Mouse (Mus musculus) forebrain, embryonic 16.5 days (tissue): ENCODE measurements around the gene Cbfa2t2. TPM values are rescaled to one million over a fixed set of nuclear protein-coding genes. Genes with fewer than 3 reads are reported as not detected.

Source experiments
- ATAC-seq: fragments of 200-750 bp; cut with Nextera tagmentation; 2 replicates; pipeline ENCODE4 v1.8.0; 2017; ENCODE audit warnings: mild to moderate bottlenecking, moderate library complexity
- H3K27ac ChIP-seq: fragments of 300-500 bp; sonication (generic); 2 replicates; pipeline ENCODE4 v1.5.1; 2014; ENCODE audit warnings: low read length, control low read depth
- H3K27me3 ChIP-seq: fragments of 300-500 bp; sonication (generic); replicated peaks from 2 replicates; pipeline ENCODE4 v1.6.1; 2014; ENCODE audit warnings: low read length; ENCODE audit not compliant: control insufficient read depth, insufficient read depth
- H3K36me3 ChIP-seq: fragments of 300-500 bp; sonication (generic); 2 replicates; pipeline ENCODE4 v1.6.1; 2014; ENCODE audit not compliant: control insufficient read depth, insufficient read depth
- H3K4me1 ChIP-seq: fragments of 300-500 bp; sonication (generic); replicated peaks from 2 replicates; pipeline ENCODE4 v1.6.1; 2014; ENCODE audit warnings: low read length; ENCODE audit not compliant: control insufficient read depth, insufficient read depth
- H3K4me2 ChIP-seq: fragments of 300-500 bp; sonication (generic); 2 replicates; pipeline ENCODE4 v1.6.1; 2014; ENCODE audit warnings: mild to moderate bottlenecking, low read length, control low read depth
- H3K4me3 ChIP-seq: fragments of 300-500 bp; sonication (generic); replicated peaks from 2 replicates; pipeline ENCODE4 v1.5.1; 2014; ENCODE audit warnings: mild to moderate bottlenecking, low read length, control low read depth
- H3K9ac ChIP-seq: fragments of 300-500 bp; sonication (generic); replicated peaks from 2 replicates; pipeline ENCODE4 v1.6.1; 2014; ENCODE audit warnings: low read depth, low read length, control low read depth
- H3K9me3 ChIP-seq: fragments of 300-500 bp; sonication (generic); 2 replicates; pipeline ENCODE4 v1.6.1; 2016; ENCODE audit warnings: low read length; ENCODE audit not compliant: control insufficient read depth
- whole genome bisulfite sequencing: fragments of 180-500 bp; shearing (Covaris S2); extraction: QIAGEN DNeasy Blood & Tissue Kit; methylation state at CpG from one replicate; pipeline ENCODE4 v1.1.7; 2014; 5-methylcytosine and 5-hydroxymethylcytosine counted together
- polyA plus RNA-seq: library from polyadenylated mRNA; unstranded; fragments of >200 nt; fragmentation: Nextera tagmentation; extraction: Ambion mirVana; gene quantifications from 2 replicates; pipeline ENCODE4 v1.2.1, GENCODE M21; 2015

Cbfa2t2 gene
- polyA plus RNA-seq, result 73.3 and 83.6 TPM in 2 replicates

DNA sequence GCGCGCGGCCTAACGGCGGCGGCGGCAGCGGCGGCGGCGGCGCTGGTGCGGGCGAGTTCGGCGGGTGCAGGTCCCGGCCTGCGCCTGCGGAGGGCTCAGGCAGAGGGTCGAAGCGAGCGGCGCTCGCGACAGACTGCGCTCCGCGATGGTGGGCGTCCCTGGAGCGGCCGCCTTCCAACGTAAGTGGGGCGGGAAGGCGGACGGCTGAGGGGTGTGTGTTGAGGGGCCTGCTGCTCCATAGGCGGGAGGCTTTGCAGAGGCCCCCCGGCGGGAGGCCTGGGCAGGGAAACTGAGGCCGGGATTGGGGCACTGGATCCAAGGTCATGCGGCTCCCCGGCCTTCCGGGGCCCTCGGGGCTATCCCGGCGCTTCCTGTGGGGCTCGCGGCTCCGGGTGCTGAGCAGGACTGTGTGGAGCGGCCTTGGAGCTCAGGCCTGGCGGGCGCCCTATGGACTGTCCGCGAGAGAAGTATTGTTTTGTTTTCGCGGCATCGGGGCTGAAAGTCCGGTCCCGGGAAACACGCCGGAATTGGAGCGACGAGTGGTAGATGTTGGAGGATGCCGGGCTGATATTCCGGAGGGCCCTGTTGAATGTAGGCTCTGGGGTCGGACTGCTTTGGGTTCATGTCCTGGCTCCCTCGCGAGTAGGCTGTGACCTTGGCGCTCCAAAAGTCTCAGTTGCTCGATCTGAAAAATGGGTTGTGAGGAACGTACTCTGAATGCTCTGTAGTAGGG, at the start of gene Cbfa2t2:
Gene Cbfa2t2 (plus strand): TSS at position 24 of the 733 bp plus-strand sequence.
- Histone ChIP-seq H3K9ac (peak within 1 kb of the TSS; percentile 98), H3K27me3 (no peaks in the 10 kb centered on the region), H3K36me3 (no peaks in the 10 kb centered on the region), H3K4me1 (peaks cover 34% of the 10 kb centered on the region), H3K9me3 (no peaks in the 10 kb centered on the region), H3K4me3 (peak within 1 kb of the TSS; percentile 99), H3K27ac (peak within 1 kb of the TSS; percentile 94), H3K4me2 (peak within 1 kb of the TSS; percentile 67)
- under 1% methylated on average over 54 of the region's 70 CpGs for WGBS
- ATAC-seq, result peak; percentile 87

GRCm38 (mm10) chr2:154390180-154390964, 45.9 kb upstream of the Cbfa2t2 start:
- no peak for ATAC-seq
- H3K27ac ChIP-seq, result no peak overlapping the region
- no peaks in the 10 kb centered on the region for H3K27me3 ChIP-seq
- WGBS, result 85% methylated on average over 11 of the region's 11 CpGs
- H3K9ac ChIP-seq, result no peak overlapping the region
- no peaks in the 10 kb centered on the region for H3K4me1 ChIP-seq
- H3K4me2 ChIP-seq, result no peak overlapping the region
- no peaks in the 10 kb centered on the region for H3K9me3 ChIP-seq
- no peaks in the 10 kb centered on the region for H3K36me3 ChIP-seq
- H3K4me3 ChIP-seq, result no peak overlapping the region

- no peaks in the 10 kb centered on the region for H3K27me3 ChIP-seq
- H3K4me3 ChIP-seq, result no peak overlapping the region
- 71% methylated on average over 3 of the region's 3 CpGs for WGBS
- no peaks in the 10 kb centered on the region for H3K36me3 ChIP-seq
- H3K9me3 ChIP-seq, result no peaks in the 10 kb centered on the region
- no peak overlapping the region for H3K4me2 ChIP-seq
- H3K9ac ChIP-seq, result no peak overlapping the region
- ATAC-seq, result no peak
- H3K27ac ChIP-seq, result no peak overlapping the region
- peaks cover 2% of the 10 kb centered on the region; the same call in 1 of the 2 replicates for H3K4me1 ChIP-seq
These were observed 41.7 kb upstream of the Cbfa2t2 start for GRCm38 (mm10) chr2:154394602-154395001.

GRCm38 (mm10) chr2:154396529-154396928, 39.8 kb upstream of the Cbfa2t2 start:
- no peak overlapping the region for H3K9ac ChIP-seq
- H3K4me2 ChIP-seq, result no peak overlapping the region
- no peaks in the 10 kb centered on the region for H3K9me3 ChIP-seq
- no peak overlapping the region for H3K4me3 ChIP-seq
- 87% methylated on average over 2 of the region's 2 CpGs for WGBS
- no peaks in the 10 kb centered on the region for H3K27me3 ChIP-seq
- H3K27ac ChIP-seq, result no peak overlapping the region
- no peaks in the 10 kb centered on the region for H3K36me3 ChIP-seq
- peaks cover 3% of the 10 kb centered on the region; the same call in 1 of the 2 replicates for H3K4me1 ChIP-seq
- ATAC-seq, result no peak

GRCm38 (mm10) chr2:154398267-154398666, 38.0 kb upstream of the Cbfa2t2 start:
- Histone ChIP-seq H3K9ac (no peak overlapping the region), H3K4me1 (peaks cover 9% of the 10 kb centered on the region), H3K4me2 (no peak overlapping the region), H3K36me3 (no peaks in the 10 kb centered on the region), H3K4me3 (no peak overlapping the region), H3K9me3 (no peaks in the 10 kb centered on the region), H3K27me3 (no peaks in the 10 kb centered on the region), H3K27ac (no peak overlapping the region)
- WGBS, result 67% methylated on average over 7 of the region's 7 CpGs
- no peak for ATAC-seq

DNA sequence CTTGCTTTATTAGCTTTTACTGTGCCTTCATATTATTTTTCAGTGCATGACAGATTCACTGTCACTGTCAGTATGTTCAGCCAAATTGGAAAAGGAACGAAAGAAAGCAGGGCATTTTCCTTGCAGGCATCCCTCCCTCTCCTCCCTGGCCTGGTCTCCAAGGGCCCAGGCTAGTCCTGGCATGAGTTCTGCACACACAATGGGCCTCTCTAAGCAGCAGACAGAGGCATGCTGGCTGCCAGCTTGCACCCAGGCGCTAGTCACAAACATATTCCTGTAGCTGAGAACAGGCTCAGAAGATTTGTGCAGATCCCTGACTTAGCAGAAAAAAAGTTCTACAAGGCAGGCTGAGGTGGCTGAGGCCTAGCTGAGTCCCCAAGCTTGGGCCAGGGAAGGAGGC, 37.0 kb upstream of the Cbfa2t2 start:
- H3K27ac ChIP-seq, result 0 out of 2 replicates have a peak overlapping the region, but pooled peaks have one; percentile 4
- no peaks in the 10 kb centered on the region for H3K9me3 ChIP-seq
- no peak overlapping the region for H3K9ac ChIP-seq
- ATAC-seq, result peak; percentile 88
- H3K4me1 ChIP-seq, result peaks cover 9% of the 10 kb centered on the region
- H3K4me3 ChIP-seq, result no peak overlapping the region
- WGBS, result 38% methylated on average over 2 of the region's 2 CpGs
- H3K4me2 ChIP-seq, result no peak overlapping the region
- no peaks in the 10 kb centered on the region for H3K36me3 ChIP-seq
- H3K27me3 ChIP-seq, result no peaks in the 10 kb centered on the region

GRCm38 (mm10) chr2:154401976-154402375, 34.3 kb upstream of the Cbfa2t2 start:
- H3K4me3 ChIP-seq, result no peak overlapping the region
- H3K36me3 ChIP-seq, result no peaks in the 10 kb centered on the region
- H3K27me3 ChIP-seq, result no peaks in the 10 kb centered on the region
- no peaks in the 10 kb centered on the region for H3K9me3 ChIP-seq
- ATAC-seq, result no peak
- H3K4me1 ChIP-seq, result peaks cover 12% of the 10 kb centered on the region
- WGBS, result 79% methylated on average over 1 of the region's 1 CpGs
- H3K27ac ChIP-seq, result no peak overlapping the region
- H3K4me2 ChIP-seq, result no peak overlapping the region
- no peak overlapping the region for H3K9ac ChIP-seq

DNA sequence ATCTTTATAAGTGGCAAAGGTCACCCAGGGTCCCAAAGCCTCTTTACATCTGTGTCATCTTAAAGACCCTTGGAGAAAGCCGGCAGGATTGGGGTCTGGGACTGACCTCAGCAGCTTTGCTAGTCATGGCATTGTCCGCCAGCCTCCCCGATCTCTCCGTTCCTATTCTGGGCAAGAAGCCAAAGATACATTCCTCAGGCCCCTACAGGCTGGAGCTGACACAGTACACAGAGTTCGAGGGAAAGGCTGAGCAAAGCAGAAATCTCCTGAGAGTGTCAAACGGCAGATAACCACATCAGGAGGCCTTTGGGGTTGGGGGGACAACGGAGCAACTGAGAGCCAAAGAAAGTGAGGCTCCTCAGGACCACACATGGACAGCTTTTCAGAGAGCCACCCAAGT, 33.5 kb upstream of the Cbfa2t2 start:
- H3K4me3 ChIP-seq, result no peak overlapping the region
- ATAC-seq, result peak; percentile 36; the same call in 1 of the 2 replicates
- no peaks in the 10 kb centered on the region for H3K36me3 ChIP-seq
- H3K27ac ChIP-seq, result no peak overlapping the region
- H3K27me3 ChIP-seq, result no peaks in the 10 kb centered on the region
- no peaks in the 10 kb centered on the region for H3K9me3 ChIP-seq
- peaks cover 17% of the 10 kb centered on the region for H3K4me1 ChIP-seq
- H3K4me2 ChIP-seq, result no peak overlapping the region
- no peak overlapping the region for H3K9ac ChIP-seq
- WGBS, result 15% methylated on average over 7 of the region's 7 CpGs

DNA sequence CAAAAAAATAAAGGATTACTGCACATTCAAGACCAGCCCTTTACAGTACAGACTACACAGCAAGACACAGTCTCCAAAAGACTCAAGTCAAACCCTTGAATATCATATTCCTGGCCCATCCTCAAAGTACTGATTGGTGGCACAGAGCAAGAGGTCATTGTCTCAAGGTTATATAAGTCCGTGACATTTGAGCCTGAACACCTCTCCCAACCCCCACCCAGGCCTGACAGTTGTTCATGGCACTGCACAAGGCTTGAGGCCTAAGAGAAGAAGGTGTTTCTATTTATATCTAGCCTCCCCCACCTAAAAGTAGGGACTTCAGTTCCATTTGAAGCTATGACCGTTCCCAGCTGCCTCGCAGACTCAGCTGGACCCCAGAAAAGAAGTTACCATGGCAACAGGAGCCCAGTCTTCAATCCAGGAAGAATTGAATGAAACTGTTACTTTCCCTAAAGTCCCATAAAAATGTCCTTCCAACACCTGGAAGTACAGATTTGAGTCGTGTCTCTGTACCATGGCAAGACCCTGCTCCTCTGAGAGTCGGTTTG, 30.8 kb upstream of the Cbfa2t2 start:
- Histone ChIP-seq H3K27ac (no peak overlapping the region), H3K36me3 (no peaks in the 10 kb centered on the region), H3K4me2 (no peak overlapping the region), H3K27me3 (no peaks in the 10 kb centered on the region), H3K9me3 (no peaks in the 10 kb centered on the region), H3K4me3 (no peak overlapping the region), H3K9ac (no peak overlapping the region), H3K4me1 (peaks cover 16% of the 10 kb centered on the region)
- no peak for ATAC-seq
- WGBS, result 52% methylated on average over 5 of the region's 5 CpGs
